Mouse (Mus musculus): Measurements from ENCODE around the gene Fyb.

DNA sequence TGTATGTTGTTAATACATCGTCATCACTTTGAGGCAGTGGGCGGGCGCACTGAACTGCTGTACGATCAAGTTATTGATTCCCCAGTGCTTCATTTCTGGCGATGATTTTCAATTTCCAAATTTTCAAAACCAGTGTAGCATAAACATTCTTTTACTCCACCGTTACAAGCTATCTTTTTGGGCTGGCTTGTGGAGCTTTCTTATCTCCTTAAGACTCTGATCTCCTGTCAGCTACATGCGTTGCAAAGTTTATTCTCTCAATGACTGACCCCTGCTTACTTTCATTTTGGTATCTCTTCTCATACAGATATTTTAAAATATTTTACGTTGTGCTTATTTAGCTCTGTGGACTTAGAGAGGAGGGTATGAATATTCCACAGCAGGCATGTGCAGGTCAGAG, 11.9 kb downstream of the Fyb start:
- TF ChIP-seq CTCF (IDR thresholded peaks at IDR 0.05; ENCODE audit: control insufficient read depth, insufficient read depth, insufficient replicate concordance, low read depth, low read length): no peak
- TF ChIP-seq POLR2A (IDR thresholded peaks at IDR 0.05; ENCODE audit: control insufficient read depth, low read depth, low read length): no peak

Measured in testis, adult 2 months (tissue).